Comparison of ENCODE assay signal across 28 mouse cellular contexts in genomic region chr3:100402656-100403055, GRCm38 (mm10).
DNase-seq lines count a peak whose midpoint lies in the region; ATAC-seq and TF ChIP-seq lines count a peak whose summit lies in the region.
"Had no signal": no experiment of that assay in that cellular context is flagged by ENCODE, and none has a peak within 500 bp of the region (broad histone marks: within the 10 kb centered on the region; RNA-seq: fewer than 3 reads in every experiment).

No protein-coding gene starts in this region.

- no peak for TF ChIP-seq POLR2A in cerebellum, adult 2 months (IDR thresholded peaks at IDR 0.05; ENCODE audit: borderline replicate concordance, insufficient read depth, low read length)

- WGBS in cerebellum, adult 2 months: 18% methylated on average over 4 of the region's 4 CpGs
- 78% methylated on average over 4 of the region's 4 CpGs for WGBS in forebrain, embryonic 16.5 days

- ATAC-seq in forebrain, embryonic 16.5 days: no peak
- ATAC-seq: hindbrain, postnatal 0 days; intestine, embryonic 16.5 days had no signal

- DNase-seq in cerebellum, adult 2 months: peak; percentile 29 to 53
- DNase-seq in cerebellum, adult 9-11 months: no peak
- peak; percentile 87 for DNase-seq in heart, adult 11 months
- DNase-seq in heart, adult 8-10 months (ENCODE audit: low spot score): no peak
- DNase-seq in ovary, adult 18-20 months (ENCODE audit: low spot score): peak; percentile 46
- DNase-seq in ovary, postnatal 14 days (ENCODE audit: low spot score): no peak
- DNase-seq in brain, adult 2 months (ENCODE audit: low read depth, low spot score): peak; percentile 51
- DNase-seq: adrenal gland, postnatal 14 days; embryo, embryonic 11 days; heart, postnatal 10 days; kidney, adult 9 months; kidney, postnatal 25 days; liver, embryonic 13.5 days; lung, embryonic 14.5 days; midbrain, embryonic 14.5 days; right cerebral cortex, postnatal 14 days; spleen, adult 18-20 months; thymus, postnatal 25 days had no signal

- H3K4me2 ChIP-seq in forebrain, embryonic 16.5 days (ENCODE audit: low read length): no peak overlapping the region
- H3K4me2 ChIP-seq: embryonic facial prominence, embryonic 13.5 days; forebrain, embryonic 12.5 days; heart, embryonic 12.5 days; liver, embryonic 13.5 days; lung, embryonic 14.5 days; neural tube, embryonic 13.5 days had no signal

- no peak overlapping the region for H3K4me3 ChIP-seq in cerebellum, adult 2 months (replicated peaks; ENCODE audit: insufficient read depth, low read depth, low read length)
- no peak overlapping the region for H3K4me3 ChIP-seq in forebrain, embryonic 16.5 days (replicated peaks; ENCODE audit: low read length)
- H3K4me3 ChIP-seq: embryonic facial prominence, embryonic 13.5 days; erythroblast, embryonic 14.5 days; forebrain, embryonic 12.5 days; heart, embryonic 12.5 days; layer of hippocampus, adult 2 months; liver, embryonic 13.5 days; megakaryocyte, embryonic 14.5 days; neural tube, embryonic 13.5 days had no signal

- no peak for TF ChIP-seq CTCF in cerebellum, adult 2 months (IDR thresholded peaks at IDR 0.05; ENCODE audit: borderline replicate concordance, insufficient read depth, low read depth, low read length)

- no peaks in the 10 kb centered on the region; the same call in 1 of the 2 replicates for H3K27me3 ChIP-seq in cerebellum, adult 2 months (ENCODE audit: control insufficient read depth, insufficient read depth, low read length)
- H3K27me3 ChIP-seq in forebrain, embryonic 16.5 days (replicated peaks; ENCODE audit: control insufficient read depth, insufficient read depth, low read length): no peaks in the 10 kb centered on the region
- H3K27me3 ChIP-seq: embryonic facial prominence, embryonic 13.5 days; forebrain, embryonic 12.5 days; heart, embryonic 12.5 days; neural tube, embryonic 13.5 days had no signal

- H3K9me3 ChIP-seq in forebrain, embryonic 16.5 days (ENCODE audit: control insufficient read depth, low read length): no peaks in the 10 kb centered on the region
- H3K9me3 ChIP-seq: embryonic facial prominence, embryonic 13.5 days; forebrain, embryonic 12.5 days; heart, embryonic 12.5 days; liver, embryonic 13.5 days; megakaryocyte, embryonic 14.5 days; neural tube, embryonic 13.5 days had no signal

- H3K9ac ChIP-seq in forebrain, embryonic 16.5 days (replicated peaks; ENCODE audit: low read depth, low read length): no peak overlapping the region
- H3K9ac ChIP-seq: embryonic facial prominence, embryonic 13.5 days; forebrain, embryonic 12.5 days; heart, embryonic 12.5 days; liver, embryonic 13.5 days; lung, embryonic 14.5 days; neural tube, embryonic 13.5 days had no signal

- peaks cover 6% of the 10 kb centered on the region for H3K4me1 ChIP-seq in cerebellum, adult 2 months (ENCODE audit: control insufficient read depth, insufficient read depth, low read length)
- no peaks in the 10 kb centered on the region for H3K4me1 ChIP-seq in forebrain, embryonic 16.5 days (replicated peaks; ENCODE audit: control insufficient read depth, insufficient read depth, low read length)
- H3K4me1 ChIP-seq: embryonic facial prominence, embryonic 13.5 days; forebrain, embryonic 12.5 days; heart, embryonic 12.5 days; neural tube, embryonic 13.5 days had no signal

- no peaks in the 10 kb centered on the region for H3K36me3 ChIP-seq in forebrain, embryonic 16.5 days (ENCODE audit: control insufficient read depth, insufficient read depth)
- H3K36me3 ChIP-seq: embryonic facial prominence, embryonic 13.5 days; forebrain, embryonic 12.5 days; heart, embryonic 12.5 days; liver, embryonic 13.5 days; neural tube, embryonic 13.5 days had no signal

- H3K27ac ChIP-seq in cerebellum, adult 2 months (ENCODE audit: insufficient read depth, low read length): no peak overlapping the region
- H3K27ac ChIP-seq in forebrain, embryonic 16.5 days (ENCODE audit: low read length): no peak overlapping the region
- H3K27ac ChIP-seq: embryonic facial prominence, embryonic 13.5 days; forebrain, embryonic 12.5 days; hindbrain, postnatal 0 days; layer of hippocampus, adult 2 months; liver, embryonic 13.5 days; neural tube, embryonic 13.5 days had no signal

Comparison
In these comparisons a context has a peak if more than half of its experiments do, and no peak if none do; other contexts are left out.
1. DNase-seq: peak in cerebellum, adult 2 months (2 of 2), heart, adult 11 months (single experiment), ovary, adult 18-20 months (single experiment) and brain, adult 2 months (single experiment); none in cerebellum, adult 9-11 months (single experiment), heart, adult 8-10 months (single experiment) and ovary, postnatal 14 days (single experiment).